Comparison of ENCODE assay signal across 9 mouse cellular contexts in the genomic region with DNA sequence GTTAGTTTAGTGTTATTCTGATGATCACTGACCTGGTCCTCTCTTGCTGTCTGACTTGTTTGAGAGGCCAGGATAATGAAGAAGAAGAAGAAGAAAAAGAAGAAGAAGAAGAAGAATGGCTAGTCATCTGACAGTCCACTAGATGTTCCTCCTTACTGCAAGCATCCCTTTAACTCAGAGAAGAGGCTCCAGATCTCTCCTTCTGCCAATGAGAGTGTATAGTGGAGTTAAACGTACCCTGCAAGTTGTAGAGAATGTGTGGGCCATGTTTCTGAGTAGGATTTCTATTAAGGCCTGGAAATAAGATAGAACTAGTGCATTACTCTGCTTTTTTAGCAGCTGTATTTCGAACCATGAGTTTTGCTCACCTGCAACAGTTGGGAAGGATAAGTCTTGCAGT. TPM values are rescaled to one million over a fixed set of nuclear protein-coding genes. Genes with fewer than 3 reads are reported as not detected.
DNase-seq lines count a peak whose midpoint lies in the region; ATAC-seq and TF ChIP-seq lines count a peak whose summit lies in the region.
"Had no signal": no experiment of that assay in that cellular context is flagged by ENCODE, and none has a peak within 500 bp of the region (broad histone marks: within the 10 kb centered on the region; RNA-seq: fewer than 3 reads in every experiment).

No protein-coding gene starts in this region.

- in situ Hi-C loops in CH12.LX (cut with MboI; ENCODE audit: low pct_ligation_motif_present, low pct_unique_long_range_greater_than_20kb, low sequenced_read_pairs), result loop anchor here (10.0 kb wide), 1 partner anchor 103 kb away; no protein-coding TSS in a partner anchor

- H3K9me3 ChIP-seq in CH12.LX (replicated peaks; ENCODE audit: low read length), result no peaks in the 10 kb centered on the region
- no peaks in the 10 kb centered on the region for H3K9me3 ChIP-seq in forebrain, embryonic 14.5 days (replicated peaks; ENCODE audit: control insufficient read depth, low read length)
- H3K9me3 ChIP-seq in liver, embryonic 13.5 days (replicated peaks), result no peaks in the 10 kb centered on the region

- H3K27ac ChIP-seq in CH12.LX (ENCODE audit: insufficient read depth, low read depth), result no peak overlapping the region
- H3K27ac ChIP-seq in forebrain, embryonic 14.5 days (ENCODE audit: low read depth, low read length), result no peak overlapping the region
- H3K27ac ChIP-seq in liver, embryonic 13.5 days, result peak overlapping the region; percentile 99

- DNase-seq in heart, adult 11 months, result peak; percentile 29
- DNase-seq in heart, adult 8-10 months (ENCODE audit: low spot score), result no peak
- DNase-seq in CH12.LX (ENCODE audit: extremely low read depth), result no peak
- DNase-seq in forebrain, embryonic 14.5 days (ENCODE audit: low spot score), result no peak
- no peak for DNase-seq in liver, embryonic 13.5 days
- no peak for DNase-seq in retina, postnatal 1 day
- no peak for DNase-seq in layer of hippocampus, adult 9-10 months (ENCODE audit: low spot score)
- DNase-seq in ovary, adult 18-20 months (ENCODE audit: low spot score), result no peak
- DNase-seq: B cell, adult 2 months had no signal

- dilution Hi-C loops in CH12.LX (cut with MboI; ENCODE audit: extremely low pct_ligation_motif_present, extremely low pct_unique_long_range_greater_than_20kb, low sequenced_read_pairs), result no loop called here

- no peaks in the 10 kb centered on the region for H3K27me3 ChIP-seq in CH12.LX (replicated peaks)
- no peaks in the 10 kb centered on the region for H3K27me3 ChIP-seq in forebrain, embryonic 14.5 days (replicated peaks; ENCODE audit: control insufficient read depth, insufficient read depth, low read length)
- H3K27me3 ChIP-seq in liver, embryonic 13.5 days, result no peaks in the 10 kb centered on the region

- no peak for TF ChIP-seq RAD21 in CH12.LX (IDR thresholded peaks at IDR 0.05; ENCODE audit: low read depth, low read length)

- H3K79me2 ChIP-seq in CH12.LX (replicated peaks; ENCODE audit: control insufficient read depth, extremely low read depth, insufficient read depth, poor library complexity, severe bottlenecking), result peaks cover 45% of the 10 kb centered on the region

- H3K4me3 ChIP-seq in CH12.LX (replicated peaks in 1 of 3; ENCODE audit: low read depth in 2 of 3, low read length in 2 of 3, poor library complexity in 1 of 3), result peak overlapping the region; percentile 75 to 95 (median 86)
- peak overlapping the region; percentile 99 for H3K4me3 ChIP-seq in forebrain, embryonic 14.5 days (ENCODE audit: low read depth, low read length)
- H3K4me3 ChIP-seq in liver, embryonic 13.5 days (replicated peaks), result peak overlapping the region; percentile 94

- H3K4me1 ChIP-seq in CH12.LX (ENCODE audit: control insufficient read depth in 1 of 2, insufficient read depth in 2 of 2), result peaks cover 0 to 34% of the 10 kb centered on the region in 2 experiments; a peak in 2 of 4 replicates
- peaks cover 15% of the 10 kb centered on the region for H3K4me1 ChIP-seq in forebrain, embryonic 14.5 days (ENCODE audit: control insufficient read depth, insufficient read depth, low read length)
- peaks cover 50% of the 10 kb centered on the region for H3K4me1 ChIP-seq in liver, embryonic 13.5 days (replicated peaks)

- TF ChIP-seq CTCF in CH12.LX (conservative IDR thresholded peaks at IDR 0.05 in 1 of 2, IDR thresholded peaks at IDR 0.05 in 1 of 2; ENCODE audit: low read depth in 2 of 2, low read length in 2 of 2), result no peak

- H3K9ac ChIP-seq in CH12.LX (ENCODE audit: insufficient read depth, low read depth), result peak overlapping the region; percentile 97
- peak overlapping the region; percentile 100 for H3K9ac ChIP-seq in forebrain, embryonic 14.5 days (ENCODE audit: low read length)
- peak overlapping the region; percentile 100 for H3K9ac ChIP-seq in liver, embryonic 13.5 days

- peaks cover 3 to 13% of the 10 kb centered on the region in 2 experiments for H3K36me3 ChIP-seq in CH12.LX (replicated peaks in 1 of 2; ENCODE audit: control insufficient read depth in 1 of 2, insufficient read depth in 1 of 2, low read length in 1 of 2)
- H3K36me3 ChIP-seq in forebrain, embryonic 14.5 days (ENCODE audit: control insufficient read depth, insufficient read depth, low read length), result 0 out of 2 replicates have a peak, but pooled peaks cover 3% of the 10 kb centered on the region
- H3K36me3 ChIP-seq in liver, embryonic 13.5 days, result peaks cover 33% of the 10 kb centered on the region

- no peak for ATAC-seq in forebrain, embryonic 14.5 days
- ATAC-seq in liver, embryonic 13.5 days (ENCODE audit: low read depth), result no peak

- no peak for TF ChIP-seq POLR2A in CH12.LX (IDR thresholded peaks at IDR 0.05; ENCODE audit: low read depth, low read length)

- no peak for TF ChIP-seq EP300 in CH12.LX (IDR thresholded peaks at IDR 0.05; ENCODE audit: low read length)

- H3K4me2 ChIP-seq in CH12.LX (ENCODE audit: insufficient read depth, low read depth, poor library complexity, severe bottlenecking), result peak overlapping the region; percentile 99
- H3K4me2 ChIP-seq in forebrain, embryonic 14.5 days (ENCODE audit: low read length), result peak overlapping the region; percentile 94
- H3K4me2 ChIP-seq in liver, embryonic 13.5 days, result peak overlapping the region; percentile 87

- WGBS in forebrain, embryonic 14.5 days, result 42% methylated on average over 2 of the region's 2 CpGs
- 52% methylated on average over 2 of the region's 2 CpGs for WGBS in liver, embryonic 13.5 days (ENCODE audit: insufficient replicate concordance)

TF ChIP-seq in CH12.LX, 34 proteins besides CTCF, POLR2A, EP300 and RAD21:
- TF ChIP-seq ZMIZ1 (IDR thresholded peaks at IDR 0.05; ENCODE audit: low read depth, low read length) (no peak), CHD1 (IDR thresholded peaks at IDR 0.05; ENCODE audit: low read depth, low read length) (peak; percentile 54; the same call in 1 of the 2 replicates)

RNA-seq across cellular contexts. Expression of a gene that starts 2.5 kb away (rescaled TPM):
- total RNA-seq in heart, adult 8-10 months (2022), result 10 to 100 TPM; 40.2 to 48.8 (median 46.7) TPM
- total RNA-seq in CH12.LX (2012; rRNA removed) (16.4 and 17.4 TPM in 2 replicates), CH12.LX (2014; rRNA removed) (4.7 and 5.9 TPM in 2 replicates)
- 23.1 and 33.2 TPM in 2 replicates for polyA plus RNA-seq in CH12.LX (2012; ENCODE audit: insufficient read length, low read depth)
- polyA plus RNA-seq in forebrain, embryonic 14.5 days (2014; fragmentation: Nextera tagmentation; extraction: Ambion mirVana), result 14.2 and 19.5 TPM in 2 replicates
- polyA plus RNA-seq in liver, embryonic 13.5 days (2015; fragmentation: Nextera tagmentation; extraction: Ambion mirVana), result 4.4 and 5.9 TPM in 2 replicates
